Mouse (Mus musculus) stomach, embryonic 16.5 days (tissue): ENCODE data around the gene 4930470P17Rik. TPM values are rescaled to one million over a fixed set of nuclear protein-coding genes. Genes with fewer than 3 reads are reported as not detected.
"Not testable (repeated sequence)": the region's sequence is repeated elsewhere in the genome, so short reads cannot be mapped to it uniquely, and the experiment has no call there.

Experiments
- ATAC-seq: fragments of 200-750 bp; cut with Nextera tagmentation; 2 replicates; pipeline ENCODE4 v1.8.0; 2017; ENCODE audit warnings: moderate number of reproducible peaks, moderate TSS enrichment; ENCODE audit not compliant: insufficient read depth, low FRiP score
- H3K27ac ChIP-seq: fragments of 300-500 bp; sonication (generic); 2 replicates; pipeline ENCODE4 v1.5.1; 2014; ENCODE audit warnings: low read length
- H3K27me3 ChIP-seq: fragments of 300-500 bp; sonication (generic); 2 replicates; pipeline ENCODE4 v1.6.1; 2014; ENCODE audit warnings: low read length, control low read depth, mixed read lengths; ENCODE audit not compliant: control insufficient read depth, insufficient read depth
- H3K36me3 ChIP-seq: fragments of 300-500 bp; sonication (generic); 2 replicates; pipeline ENCODE4 v1.6.1; 2014; ENCODE audit warnings: low read length; ENCODE audit not compliant: control insufficient read depth, insufficient read depth
- H3K4me1 ChIP-seq: fragments of 300-500 bp; sonication (generic); 2 replicates; pipeline ENCODE4 v1.6.1; 2014; ENCODE audit warnings: low read length, control low read depth, mixed read lengths; ENCODE audit not compliant: control insufficient read depth, insufficient read depth
- H3K4me2 ChIP-seq: fragments of 300-500 bp; sonication (generic); 2 replicates; pipeline ENCODE4 v1.6.1; 2014; ENCODE audit warnings: low read depth, low read length, mixed read lengths
- H3K4me3 ChIP-seq: fragments of 300-500 bp; sonication (generic); replicated peaks from 2 replicates; pipeline ENCODE4 v1.5.1; 2014; ENCODE audit warnings: mild to moderate bottlenecking, low read length
- H3K9ac ChIP-seq: fragments of 300-500 bp; sonication (generic); 2 replicates; pipeline ENCODE4 v1.6.1; 2014; ENCODE audit warnings: low read length
- H3K9me3 ChIP-seq: fragments of 300-500 bp; sonication (generic); replicated peaks from 2 replicates; pipeline ENCODE4 v1.6.1; 2016; ENCODE audit warnings: low read length, control low read depth; ENCODE audit not compliant: control insufficient read depth
- WGBS: fragments of 180-500 bp; shearing (Covaris S2); extraction: QIAGEN DNeasy Blood & Tissue Kit; methylation state at CpG from one replicate; pipeline ENCODE4 v1.1.7; 2014; 5-methylcytosine and 5-hydroxymethylcytosine counted together
- polyA plus RNA-seq: library from polyadenylated mRNA; unstranded; fragments of >200 nt; fragmentation: Nextera tagmentation; extraction: Ambion mirVana; gene quantifications from 2 replicates; pipeline ENCODE4 v1.2.1, GENCODE M21; 2015

Gene 4930470P17Rik
- polyA plus RNA-seq, 1 experiment from 2014 or later: not detected

DNA sequence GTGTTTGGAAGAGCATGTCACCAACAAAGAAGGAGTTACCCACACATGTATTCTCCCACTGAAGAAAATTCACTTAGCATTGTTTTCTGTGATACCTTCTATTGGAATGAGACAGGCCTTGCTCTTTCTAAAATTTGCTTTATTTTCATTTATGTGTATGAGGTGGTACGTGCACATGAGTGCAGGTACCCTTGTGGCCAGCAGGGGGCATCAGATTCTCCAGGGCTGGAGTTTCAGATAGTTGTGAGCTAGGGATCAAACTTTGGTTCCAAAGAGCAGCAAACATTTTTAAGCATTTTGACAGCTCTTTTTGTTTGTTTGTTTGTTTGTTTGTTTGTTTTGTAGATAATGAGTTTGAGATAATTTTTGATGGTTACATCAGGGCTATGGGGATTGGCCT, 29.6 kb upstream of the 4930470P17Rik start:
- 93% methylated on average over 1 of the region's 1 CpGs for WGBS

GRCm38 (mm10) chr2:170630553-170630952, 28.7 kb upstream of the 4930470P17Rik start:
- no peaks in the 10 kb centered on the region for H3K36me3 ChIP-seq
- H3K4me2 ChIP-seq: no peak overlapping the region
- H3K9ac ChIP-seq: no peak overlapping the region
- 78% methylated on average over 11 of the region's 11 CpGs for WGBS
- no peak overlapping the region for H3K27ac ChIP-seq
- H3K4me1 ChIP-seq: no peaks in the 10 kb centered on the region
- H3K9me3 ChIP-seq: no peaks in the 10 kb centered on the region
- no peak overlapping the region for H3K4me3 ChIP-seq
- no peaks in the 10 kb centered on the region for H3K27me3 ChIP-seq
- ATAC-seq: no peak

More for the DNA sequence above, 29.6 kb upstream of the 4930470P17Rik start:
- H3K9ac ChIP-seq: no peak overlapping the region
- H3K9me3 ChIP-seq: no peaks in the 10 kb centered on the region
- H3K27me3 ChIP-seq: no peaks in the 10 kb centered on the region
- no peak overlapping the region for H3K4me2 ChIP-seq
- H3K36me3 ChIP-seq: no peaks in the 10 kb centered on the region
- H3K27ac ChIP-seq: no peak overlapping the region
- no peaks in the 10 kb centered on the region for H3K4me1 ChIP-seq
- H3K4me3 ChIP-seq: no peak overlapping the region
- no peak for ATAC-seq

GRCm38 (mm10) chr2:170627991-170628390, 26.2 kb upstream of the 4930470P17Rik start:
- H3K4me3 ChIP-seq, H3K9me3 ChIP-seq, H3K9ac ChIP-seq, H3K4me2 ChIP-seq, ATAC-seq, H3K4me1 ChIP-seq, H3K27me3 ChIP-seq, H3K27ac ChIP-seq, H3K36me3 ChIP-seq: not testable (repeated sequence)
- WGBS: 77% methylated on average over 11 of the region's 11 CpGs

- H3K27me3 ChIP-seq, H3K4me1 ChIP-seq, H3K27ac ChIP-seq, H3K4me2 ChIP-seq, H3K36me3 ChIP-seq, H3K9ac ChIP-seq, H3K9me3 ChIP-seq, ATAC-seq, H3K4me3 ChIP-seq: not testable (repeated sequence)
- 58% methylated on average over 1 of the region's 1 CpGs for WGBS
These were observed 22.5 kb upstream of the 4930470P17Rik start for GRCm38 (mm10) chr2:170624201-170624880.

DNA sequence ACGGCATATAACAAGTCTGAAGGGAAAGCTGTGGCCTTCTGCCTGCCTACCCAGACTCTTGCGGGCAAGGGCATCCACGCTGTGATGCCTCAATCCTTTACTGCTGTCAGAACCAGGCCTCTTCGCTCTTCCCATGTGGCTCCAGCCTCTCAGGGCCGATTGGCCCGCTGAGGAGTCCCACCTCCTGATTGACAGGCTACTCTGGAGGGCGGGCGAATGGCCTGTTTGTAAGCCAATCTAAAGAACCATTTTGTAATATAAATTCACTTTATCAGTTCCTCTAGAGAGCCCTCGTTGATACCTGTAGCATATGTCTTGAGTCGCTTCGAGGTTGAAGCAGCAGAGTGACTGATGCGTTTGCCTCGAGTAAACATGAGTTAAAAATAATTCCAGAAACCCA, 21.2 kb upstream of the 4930470P17Rik start:
- Histone ChIP-seq H3K36me3 (no peaks in the 10 kb centered on the region), H3K4me2 (no peak overlapping the region), H3K4me1 (no peaks in the 10 kb centered on the region), H3K4me3 (no peak overlapping the region), H3K27me3 (no peaks in the 10 kb centered on the region), H3K9me3 (no peaks in the 10 kb centered on the region), H3K9ac (no peak overlapping the region), H3K27ac (no peak overlapping the region)
- 83% methylated on average over 13 of the region's 13 CpGs for WGBS
- no peak for ATAC-seq

DNA sequence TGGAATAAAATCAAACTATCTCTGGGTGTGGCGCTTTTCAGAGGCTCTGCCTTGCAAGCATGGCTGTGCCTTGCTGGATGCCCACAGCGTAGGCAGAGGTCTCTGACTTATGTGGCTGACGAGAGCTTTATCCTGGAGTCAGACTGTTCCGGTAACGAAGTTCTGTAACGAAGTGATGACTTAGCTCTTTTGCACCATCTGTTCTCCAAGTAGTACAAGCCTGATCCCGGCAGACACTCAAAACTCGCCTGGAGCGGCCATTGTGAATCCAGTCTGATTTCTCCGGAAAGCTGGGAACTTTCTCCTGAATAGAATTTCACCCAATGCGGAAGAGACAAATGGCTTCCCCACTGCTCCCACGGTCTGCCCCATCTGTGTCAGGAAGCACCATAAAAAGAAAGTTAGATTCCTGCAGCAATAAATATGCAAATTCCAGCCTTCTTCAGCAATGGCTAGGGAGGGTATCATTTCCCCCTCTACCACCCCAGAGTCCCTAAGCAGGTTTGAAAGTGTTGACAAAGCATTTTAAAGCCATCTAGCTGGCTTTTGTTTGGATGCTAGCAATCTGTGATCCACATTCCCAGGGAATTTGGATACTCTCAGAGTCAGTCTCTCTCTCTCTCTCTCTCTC, 17.2 kb upstream of the 4930470P17Rik start:
- Histone ChIP-seq H3K9me3 (no peaks in the 10 kb centered on the region), H3K4me3 (no peak overlapping the region), H3K4me2 (no peak overlapping the region), H3K9ac (no peak overlapping the region), H3K36me3 (no peaks in the 10 kb centered on the region), H3K27ac (no peak overlapping the region), H3K27me3 (no peaks in the 10 kb centered on the region), H3K4me1 (no peaks in the 10 kb centered on the region)
- ATAC-seq: no peak
- 77% methylated on average over 12 of the region's 12 CpGs for WGBS

DNA sequence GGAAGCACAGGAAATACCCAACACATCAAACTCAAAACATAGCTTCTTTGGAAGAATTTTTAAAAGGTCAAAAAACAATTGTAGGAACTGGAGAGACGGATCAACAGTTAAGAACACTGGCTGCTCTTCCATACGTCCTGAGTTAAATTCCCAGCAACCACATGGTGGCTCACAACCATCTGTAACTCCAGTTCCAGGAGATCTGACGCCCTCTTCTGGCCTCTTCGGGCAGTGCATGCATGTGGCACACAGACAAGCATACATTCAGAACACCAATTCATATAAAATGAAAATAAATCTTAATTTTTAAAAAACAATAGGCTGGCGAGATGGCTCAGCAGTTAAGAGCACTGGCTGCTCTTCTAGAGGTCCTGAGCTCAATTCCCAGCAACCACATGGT, 10.0 kb upstream of the 4930470P17Rik start:
- not testable (repeated sequence) for H3K4me1 ChIP-seq, H3K27ac ChIP-seq, H3K9me3 ChIP-seq, H3K4me3 ChIP-seq, H3K27me3 ChIP-seq, H3K9ac ChIP-seq, H3K4me2 ChIP-seq, H3K36me3 ChIP-seq, ATAC-seq
- 84% methylated on average over 5 of the region's 5 CpGs for WGBS

- Histone ChIP-seq H3K27me3 (no peaks in the 10 kb centered on the region), H3K4me1 (no peaks in the 10 kb centered on the region), H3K9ac (no peak overlapping the region), H3K4me2 (no peak overlapping the region), H3K27ac (no peak overlapping the region), H3K36me3 (no peaks in the 10 kb centered on the region), H3K4me3 (no peak overlapping the region), H3K9me3 (no peaks in the 10 kb centered on the region)
- ATAC-seq: no peak
- WGBS: 78% methylated on average over 5 of the region's 5 CpGs
These were observed 646 bp downstream of the 4930470P17Rik start for GRCm38 (mm10) chr2:170601171-170601570.

- no peaks in the 10 kb centered on the region for H3K4me1 ChIP-seq
- H3K9ac ChIP-seq: no peak overlapping the region
- no peak overlapping the region for H3K27ac ChIP-seq
- H3K27me3 ChIP-seq: no peaks in the 10 kb centered on the region
- no peaks in the 10 kb centered on the region for H3K36me3 ChIP-seq
- no peak overlapping the region for H3K4me2 ChIP-seq
- WGBS: 24% methylated on average over 2 of the region's 2 CpGs
- H3K4me3 ChIP-seq: no peak overlapping the region
- H3K9me3 ChIP-seq: no peaks in the 10 kb centered on the region
- ATAC-seq: no peak
These were observed 4.2 kb downstream of the 4930470P17Rik start for GRCm38 (mm10) chr2:170597586-170597985.
